Mouse (Mus musculus) embryo, embryonic 11 days (tissue): ENCODE measurements around the gene Aldoc.

Source experiments
- DNase-seq: peaks from one replicate; pipeline ENCODE4 v3.0.0-alpha.2; 2015

Gene Aldoc

DNA sequence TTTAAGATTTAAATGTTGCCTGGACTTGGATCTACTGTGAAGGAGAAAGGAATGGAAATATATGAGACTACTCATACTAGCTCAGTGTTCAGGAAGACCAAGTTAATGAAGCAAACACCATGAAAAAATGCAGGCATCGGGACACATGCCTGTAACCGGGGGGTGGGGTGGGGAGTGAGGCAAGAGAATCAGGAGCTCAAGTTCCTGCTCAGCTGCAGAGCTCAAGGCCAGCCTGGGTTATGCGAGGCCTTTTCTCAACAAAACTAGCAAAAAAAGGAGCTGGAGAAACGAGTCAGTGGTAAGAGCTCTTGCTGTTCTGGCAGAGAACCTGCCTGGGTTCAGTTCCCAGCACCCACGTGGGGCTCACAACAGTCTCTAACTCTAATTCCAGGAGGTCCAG, 11.2 kb downstream of the Aldoc start:
- no peak for DNase-seq

DNA sequence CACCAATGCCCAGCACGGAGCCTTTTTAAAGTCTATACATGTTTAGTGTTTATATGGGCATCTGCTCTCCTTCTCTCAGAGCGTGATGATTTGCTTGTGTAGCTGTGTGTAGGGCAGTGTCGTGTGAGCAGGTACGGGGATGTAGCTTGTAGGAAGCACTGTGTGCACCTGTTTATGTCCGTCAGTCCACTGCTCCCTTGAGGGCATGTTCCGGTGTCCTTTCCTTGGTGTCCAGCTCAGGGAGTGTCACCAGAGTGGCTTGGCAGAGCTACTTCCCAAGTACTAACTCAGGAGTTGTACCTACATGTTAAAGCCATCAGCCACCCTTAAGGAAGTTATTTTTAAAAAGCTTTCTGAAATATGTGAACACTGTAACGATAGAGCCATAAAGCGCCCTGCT, 14.3 kb downstream of the Aldoc start:
- no peak for DNase-seq

DNA sequence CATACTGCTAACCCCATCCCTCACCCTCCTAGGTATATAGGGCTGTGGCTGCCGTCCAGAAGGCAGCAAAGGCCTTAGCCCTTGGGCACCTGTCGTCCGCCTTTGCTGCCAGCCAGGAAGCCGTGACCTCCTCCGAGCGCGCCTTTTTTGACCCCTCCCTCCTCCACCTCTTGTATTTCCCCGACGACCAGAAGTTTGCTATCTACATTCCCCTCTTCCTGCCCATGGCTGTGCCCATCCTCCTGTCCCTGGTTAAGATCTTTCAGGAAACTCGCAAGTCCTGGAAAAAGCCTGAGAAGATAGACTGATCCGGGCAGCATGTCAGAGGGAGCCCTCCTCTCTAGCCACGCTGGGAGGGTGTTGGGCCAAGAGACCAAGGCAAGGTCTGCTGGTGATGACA, 18.9 kb downstream of the Aldoc start:
- DNase-seq: no peak

DNA sequence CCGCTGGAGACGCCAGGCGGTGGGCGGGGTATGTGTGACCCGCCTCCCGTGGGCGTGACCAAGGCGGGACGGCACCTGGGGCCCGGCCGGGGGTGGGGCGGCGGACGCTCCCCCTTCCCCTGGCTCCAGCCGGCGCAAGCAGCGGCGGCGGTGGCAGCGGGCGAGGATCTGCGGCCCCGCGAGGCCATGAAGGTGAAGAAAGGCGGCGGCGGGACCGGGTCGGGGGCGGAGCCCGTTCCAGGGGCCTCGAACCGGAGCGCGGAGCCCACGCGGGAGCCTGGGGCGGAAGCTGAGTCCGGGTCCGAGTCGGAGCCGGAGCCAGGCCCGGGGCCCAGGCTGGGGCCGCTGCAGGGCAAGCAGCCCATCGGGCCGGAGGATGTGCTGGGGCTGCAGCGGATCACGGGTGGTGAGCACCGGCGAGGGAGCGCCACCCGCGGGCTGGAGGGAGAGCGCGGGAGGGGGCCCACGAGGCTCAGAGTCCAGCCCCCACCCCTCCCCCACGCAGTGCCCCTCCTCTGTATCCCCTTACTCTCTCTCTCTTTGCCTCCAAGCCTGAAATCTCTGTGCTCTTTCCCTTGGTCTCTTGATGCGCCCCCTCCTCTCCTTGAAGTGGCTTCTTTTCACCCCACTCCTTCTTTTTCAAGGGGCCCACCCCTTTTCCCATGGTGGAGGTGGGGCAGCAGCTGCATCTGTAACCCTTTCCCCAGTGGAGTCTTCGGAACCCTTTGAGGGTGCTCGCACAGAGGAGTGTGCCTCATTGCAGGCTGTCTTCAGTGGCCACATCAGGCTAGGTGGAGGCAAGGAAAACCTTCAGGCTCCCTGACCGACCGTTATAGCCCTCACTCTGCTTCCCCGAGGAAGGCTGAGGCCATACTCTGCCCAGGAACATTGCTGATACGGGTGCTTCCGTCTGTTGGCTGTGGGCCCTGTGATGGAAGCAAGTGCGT, 20.9 kb downstream of the Aldoc start, which contains the start of gene Unc119:
Gene Unc119 (plus strand): TSS at position 102 of the 947 bp plus-strand sequence.
- DNase-seq: peak; percentile 93

DNA sequence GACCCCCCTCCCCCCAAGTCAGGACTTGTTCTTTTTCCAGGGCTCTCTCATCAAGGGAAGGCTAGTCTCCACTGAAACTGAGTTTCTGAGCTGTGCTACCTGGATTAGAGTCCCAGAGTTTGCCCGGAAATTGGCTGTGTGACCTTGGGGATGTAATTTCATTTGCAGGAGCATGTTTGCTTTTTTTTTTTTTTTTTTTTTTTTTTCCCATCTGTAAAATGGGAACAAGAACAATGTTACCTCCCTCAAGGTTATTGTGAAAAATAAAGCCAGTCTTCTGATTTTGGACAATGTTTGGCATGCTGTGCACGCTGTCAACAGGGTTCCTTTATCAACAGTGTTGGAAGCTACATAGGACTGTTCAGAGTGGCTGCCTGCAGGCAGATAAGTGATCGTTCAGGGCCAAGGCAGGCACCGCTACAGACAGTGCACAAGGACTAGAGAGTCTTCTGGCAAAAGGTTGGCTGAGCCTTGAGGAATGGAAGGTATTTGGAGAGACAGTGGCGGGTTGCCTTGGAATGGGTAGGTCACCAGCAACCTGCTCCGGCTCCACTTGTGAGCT, 21.6 kb downstream of the Aldoc start:
- DNase-seq: no peak

DNA sequence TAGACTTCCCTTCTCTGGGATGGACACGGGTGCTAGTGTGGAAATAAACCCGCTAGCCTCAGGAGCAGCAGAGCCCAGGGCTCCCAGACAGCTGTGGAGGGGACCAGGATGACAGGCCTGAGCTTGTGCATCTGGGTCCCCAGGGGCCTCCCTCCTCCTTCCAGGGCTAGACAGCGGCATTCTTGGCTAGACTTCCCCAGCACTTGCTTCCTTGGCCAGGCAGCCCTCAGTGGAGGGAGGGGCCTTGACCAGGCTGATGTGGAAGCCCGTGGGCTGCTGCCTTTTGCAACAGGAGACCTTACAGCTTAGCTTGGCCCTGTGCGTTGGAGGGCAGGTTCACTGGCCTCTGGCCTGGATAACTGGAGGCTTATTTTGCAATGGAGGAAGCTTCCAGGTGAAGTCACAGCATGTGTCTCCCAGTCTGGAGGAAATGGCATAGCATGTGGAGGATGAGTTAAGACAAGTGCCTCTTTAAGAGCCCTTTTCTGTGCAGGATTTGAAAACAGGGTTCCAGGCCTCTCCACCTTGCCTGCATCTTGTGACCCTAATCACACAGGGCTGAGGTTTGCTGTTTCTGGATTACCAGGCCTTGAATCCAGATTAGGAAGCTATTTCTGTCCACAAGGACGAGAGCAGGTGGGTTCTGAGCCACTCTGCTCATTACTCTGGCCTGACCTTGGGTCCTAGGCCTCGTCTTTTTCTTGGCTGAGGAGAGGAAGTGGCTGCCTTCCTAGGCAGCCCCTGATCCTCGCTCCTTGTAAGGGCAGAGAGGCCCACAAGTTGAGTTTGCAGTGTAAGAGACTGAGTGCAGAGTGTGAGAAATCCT, 22.3 kb downstream of the Aldoc start:
- DNase-seq: no peak

DNA sequence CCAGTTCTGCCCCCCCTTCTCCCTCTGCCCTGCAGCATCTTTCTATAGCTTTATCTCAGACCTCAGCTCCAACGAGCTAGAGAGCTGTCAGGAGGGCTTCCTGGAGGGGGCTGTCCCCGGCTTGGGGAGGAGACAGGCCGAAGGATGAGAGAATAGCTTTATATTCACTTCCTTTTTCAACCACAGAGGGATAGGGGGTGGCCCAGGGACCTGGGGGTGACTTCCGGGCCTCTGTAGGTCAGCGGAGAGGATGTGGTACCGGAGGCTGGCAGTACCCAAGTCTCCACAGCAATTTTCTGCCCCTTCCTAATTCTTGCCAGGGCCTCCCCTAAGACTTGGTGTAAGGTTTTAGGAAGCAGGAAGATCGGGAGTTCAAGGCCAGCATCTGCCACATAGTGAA, 23.0 kb downstream of the Aldoc start:
- no peak for DNase-seq

DNA sequence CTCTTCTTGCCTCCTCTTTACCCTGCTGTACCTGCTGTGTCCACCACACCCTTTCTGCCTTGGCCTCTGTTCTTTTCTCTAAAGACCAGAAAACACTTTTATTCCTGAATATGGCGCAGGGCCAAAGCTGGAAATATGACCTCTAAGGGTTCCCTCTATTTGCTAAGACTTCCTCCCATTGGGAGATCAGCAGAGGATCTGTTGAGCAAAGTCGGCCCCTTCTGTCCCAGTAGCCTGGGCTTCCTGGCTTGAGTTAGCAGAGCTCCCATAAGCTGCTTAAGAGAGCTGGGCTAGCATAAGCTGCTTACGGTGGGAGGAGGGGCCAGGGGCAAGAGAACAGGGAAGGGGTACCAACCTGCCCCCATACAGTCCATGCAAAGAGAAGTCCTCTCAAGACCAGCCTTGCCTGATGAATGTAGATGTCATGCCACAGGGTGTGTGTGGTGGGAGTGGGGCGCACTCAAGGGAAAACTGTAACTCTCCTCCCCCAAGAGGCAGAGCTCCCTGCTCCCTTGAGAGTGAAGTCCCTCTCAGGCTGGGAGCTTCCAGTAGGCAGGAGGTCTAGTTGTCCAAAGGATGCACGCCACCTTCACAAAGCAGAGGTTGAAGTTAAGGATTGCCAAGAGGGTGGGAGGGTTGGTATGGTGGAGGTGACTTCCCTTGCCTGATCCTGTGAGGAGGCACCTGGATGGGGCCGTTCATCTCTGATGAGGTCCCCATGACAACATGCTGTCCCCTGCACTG, 23.7 kb downstream of the Aldoc start:
- no peak for DNase-seq

DNA sequence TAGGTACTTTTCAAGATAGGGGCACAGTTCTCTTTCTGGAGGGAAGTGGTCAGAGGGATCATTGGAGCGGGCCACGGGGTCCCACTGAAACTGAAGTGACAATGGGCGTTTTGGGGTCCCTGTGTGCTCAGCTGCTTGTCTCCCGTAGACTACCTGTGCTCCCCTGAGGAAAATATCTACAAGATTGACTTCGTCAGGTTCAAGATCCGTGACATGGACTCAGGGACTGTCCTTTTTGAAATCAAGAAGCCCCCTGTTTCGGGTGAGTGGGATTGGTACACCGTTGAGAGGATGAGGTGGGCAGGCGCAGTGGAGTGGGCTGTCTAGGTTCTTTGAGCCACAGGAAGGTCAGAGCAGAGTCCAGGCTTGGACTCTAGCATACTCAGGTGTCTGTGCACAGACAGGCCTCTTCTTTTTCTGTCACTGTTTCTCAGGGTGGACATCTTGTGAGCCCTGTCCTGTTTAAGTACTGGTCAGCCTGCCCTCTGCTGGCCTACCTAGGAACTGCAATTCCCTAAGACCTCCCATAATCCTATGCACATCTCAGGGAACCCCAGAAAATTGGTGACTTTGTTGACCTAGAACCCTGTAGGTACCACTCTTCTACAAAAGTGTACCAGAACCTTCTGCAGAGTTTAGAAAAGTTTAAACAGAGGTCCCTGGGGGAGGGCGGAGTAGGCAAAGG, 24.4 kb downstream of the Aldoc start:
- peak; percentile 83 for DNase-seq

DNA sequence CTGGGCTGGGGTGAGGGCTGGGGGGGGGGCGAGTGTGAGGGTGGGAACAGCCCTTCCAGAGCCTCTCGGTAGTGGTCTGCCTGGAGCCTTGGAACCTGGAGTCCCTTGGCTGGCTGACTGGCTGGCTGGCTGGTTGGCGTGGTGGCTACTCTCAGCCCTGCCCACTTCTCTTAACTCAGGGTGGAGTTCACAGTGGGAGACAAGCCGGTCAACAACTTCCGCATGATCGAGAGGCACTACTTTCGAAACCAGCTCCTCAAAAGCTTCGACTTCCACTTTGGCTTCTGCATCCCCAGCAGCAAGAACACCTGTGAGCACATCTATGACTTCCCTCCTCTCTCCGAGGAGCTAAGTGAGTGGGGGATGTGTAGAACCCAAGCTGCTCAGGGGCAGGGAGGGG, 25.1 kb downstream of the Aldoc start:
- DNase-seq: no peak

DNA sequence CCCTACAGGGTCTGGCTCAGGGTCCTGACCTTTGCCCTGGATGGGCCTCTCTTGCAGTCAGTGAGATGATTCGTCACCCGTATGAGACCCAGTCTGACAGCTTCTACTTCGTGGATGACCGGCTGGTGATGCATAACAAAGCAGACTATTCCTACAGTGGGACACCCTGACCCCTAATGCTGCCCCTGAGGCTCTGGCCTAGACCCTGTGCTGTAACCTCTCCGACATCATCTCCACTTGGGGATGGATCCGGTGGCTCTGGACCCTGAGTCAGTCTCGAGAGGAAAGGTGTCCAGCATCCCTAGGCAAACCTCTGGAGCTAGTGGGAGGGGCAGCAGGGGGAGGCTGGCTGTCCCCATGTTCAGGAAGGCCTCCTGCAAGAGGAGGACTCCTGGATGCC, 25.7 kb downstream of the Aldoc start:
- no peak for DNase-seq

DNA sequence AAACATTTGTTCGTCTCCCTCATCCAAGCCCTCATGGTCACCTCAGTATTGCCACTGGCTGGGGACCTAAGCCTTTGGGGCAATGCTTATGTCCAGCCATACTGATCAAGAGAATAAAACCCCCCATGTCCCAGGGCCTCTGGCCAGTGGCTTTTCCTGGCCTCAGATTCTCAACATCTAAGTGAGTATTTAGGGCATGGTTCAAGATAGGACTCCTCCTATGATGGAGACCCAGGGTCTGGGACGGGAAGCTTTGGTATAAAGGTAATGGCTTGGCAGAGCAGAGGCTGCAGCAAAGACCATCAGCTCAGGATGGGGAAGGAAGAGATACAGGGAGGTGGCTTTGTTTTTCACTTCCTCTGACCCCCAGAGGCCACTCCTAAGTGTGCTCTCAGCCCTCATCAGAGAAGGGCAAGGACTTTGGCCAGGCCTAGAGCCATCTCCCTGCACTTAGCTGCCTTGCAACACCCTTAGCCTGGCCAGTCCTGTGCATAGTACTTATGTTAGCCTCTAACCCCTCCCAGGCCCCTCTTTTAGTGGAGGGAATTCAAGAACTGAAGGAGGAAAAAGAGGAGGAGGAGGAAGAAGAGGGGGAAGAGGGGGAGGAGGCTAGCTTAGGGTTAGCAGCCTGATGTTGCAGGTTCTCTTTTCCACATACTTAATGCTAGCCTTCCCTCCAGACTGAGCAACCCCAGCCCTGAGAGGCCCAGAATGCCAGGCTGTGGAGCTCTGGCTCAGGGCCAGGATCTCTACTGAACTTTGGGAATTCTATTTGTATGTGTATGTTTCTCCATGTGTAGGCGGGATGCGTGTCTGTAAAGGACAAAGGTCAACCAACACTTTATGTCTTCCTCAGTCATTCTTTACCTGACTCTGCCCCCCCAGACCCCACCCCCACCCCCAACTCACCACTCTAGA, 26.9 kb downstream of the Aldoc start:
- no peak for DNase-seq

DNA sequence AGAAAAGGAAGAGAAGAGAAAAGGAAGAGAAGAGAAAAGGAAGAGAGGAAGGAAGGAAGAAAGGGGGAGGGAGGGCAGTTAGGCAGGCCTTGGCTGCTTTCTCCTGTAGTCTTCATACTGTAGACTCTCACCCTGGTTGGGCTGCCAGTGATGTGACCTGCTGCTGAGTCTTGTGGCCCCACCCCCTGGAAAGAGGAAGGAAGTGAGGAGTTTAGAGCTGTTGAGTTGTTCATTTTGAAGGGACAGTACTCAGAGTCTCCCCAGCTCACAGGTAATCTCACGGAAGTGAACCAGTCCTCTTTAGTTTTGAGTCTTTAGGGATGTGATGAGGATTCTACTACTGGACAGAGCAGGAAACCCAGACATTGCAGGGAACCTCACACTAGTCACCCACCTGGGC, 30.3 kb downstream of the Aldoc start:
- DNase-seq: no peak

DNA sequence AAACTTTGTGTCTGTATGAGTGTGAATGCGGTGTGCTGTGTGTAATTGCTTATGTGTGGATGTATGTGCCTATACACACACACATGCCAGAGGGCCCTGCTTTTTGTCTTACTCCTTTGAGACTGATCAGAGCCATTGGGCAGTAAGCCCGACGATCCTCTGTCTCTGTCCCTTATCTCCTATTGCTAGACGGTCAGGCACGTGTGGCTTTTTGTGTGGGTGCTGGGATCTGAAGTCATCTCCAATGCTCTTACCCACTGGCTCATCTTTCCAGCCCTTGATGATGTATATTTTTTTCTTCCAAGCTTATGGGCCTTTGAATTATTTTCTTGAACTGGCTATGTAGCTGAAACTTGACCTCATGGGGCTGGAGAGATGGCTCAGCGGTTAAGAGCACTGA, 32.1 kb downstream of the Aldoc start:
- no peak for DNase-seq

DNA sequence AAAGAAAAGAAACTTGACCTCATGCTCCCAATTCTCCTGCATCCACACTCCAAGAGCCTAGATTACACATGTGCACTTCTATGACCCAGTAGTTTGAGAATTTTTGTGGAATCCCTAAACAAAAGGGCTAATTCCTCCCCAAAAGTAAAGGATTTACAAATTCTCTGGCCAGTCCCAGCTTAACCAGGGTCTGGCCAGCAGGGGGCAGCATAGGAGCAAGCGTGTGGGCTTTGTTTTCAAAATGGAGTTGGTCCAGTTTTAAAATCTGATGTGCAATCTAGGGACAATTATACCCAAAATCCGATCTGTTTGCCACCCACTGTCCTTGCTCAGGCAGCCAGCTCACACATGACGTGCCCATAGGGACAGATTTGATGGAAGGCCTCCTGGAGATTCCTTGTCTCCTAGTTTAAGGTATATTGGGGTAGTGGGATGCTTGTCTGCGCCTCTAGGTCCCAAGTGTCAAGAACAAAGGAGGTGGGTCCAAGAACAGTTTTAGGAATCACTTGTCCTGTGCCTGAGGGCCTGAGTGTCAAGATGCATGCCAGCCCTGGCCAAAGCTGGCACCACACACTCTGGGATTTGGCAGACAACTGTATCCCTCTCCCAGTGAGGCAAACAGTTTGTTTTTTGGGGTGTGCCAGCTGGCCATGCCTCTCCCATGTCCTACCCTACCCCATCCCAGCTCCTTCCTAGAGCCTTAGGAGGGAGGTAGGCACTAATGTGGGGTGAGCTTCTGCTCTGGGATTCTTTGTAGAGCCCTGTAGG, 32.9 kb downstream of the Aldoc start:
- peak; percentile 81 for DNase-seq

DNA sequence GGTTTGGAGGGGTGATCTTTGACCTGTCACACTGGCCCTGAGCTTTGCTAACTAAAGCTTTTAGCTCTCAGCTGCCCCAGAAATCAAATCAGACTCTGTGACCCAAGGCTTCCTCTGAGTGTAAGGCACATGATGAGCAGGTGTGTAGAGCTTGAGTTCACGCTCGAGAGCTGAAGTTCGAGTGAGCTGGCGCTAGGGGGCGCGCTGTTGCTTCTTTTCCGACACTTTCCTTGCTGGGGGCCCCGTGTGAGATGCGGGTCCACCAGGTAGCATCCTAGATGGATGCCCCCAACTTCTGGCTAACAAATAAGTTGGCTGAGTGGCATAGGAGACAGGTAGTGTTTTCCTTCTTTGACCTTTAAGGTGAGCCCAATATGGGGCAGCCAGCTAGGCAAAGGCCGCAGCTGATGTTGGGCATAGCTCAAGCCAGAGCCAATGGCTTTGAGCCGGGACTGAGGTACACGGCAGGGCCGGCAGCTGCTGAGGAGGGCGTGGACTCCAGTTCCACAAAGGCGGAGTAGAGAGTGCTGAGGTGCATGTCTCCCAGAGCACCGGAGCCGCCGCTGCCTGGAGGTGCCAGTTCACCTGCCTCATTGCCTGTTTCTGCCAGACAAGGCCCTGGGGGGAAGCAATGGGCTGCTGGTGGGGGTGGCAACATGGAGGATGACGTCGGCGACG, 35.7 kb downstream of the Aldoc start:
- DNase-seq: peak; percentile 51

DNA sequence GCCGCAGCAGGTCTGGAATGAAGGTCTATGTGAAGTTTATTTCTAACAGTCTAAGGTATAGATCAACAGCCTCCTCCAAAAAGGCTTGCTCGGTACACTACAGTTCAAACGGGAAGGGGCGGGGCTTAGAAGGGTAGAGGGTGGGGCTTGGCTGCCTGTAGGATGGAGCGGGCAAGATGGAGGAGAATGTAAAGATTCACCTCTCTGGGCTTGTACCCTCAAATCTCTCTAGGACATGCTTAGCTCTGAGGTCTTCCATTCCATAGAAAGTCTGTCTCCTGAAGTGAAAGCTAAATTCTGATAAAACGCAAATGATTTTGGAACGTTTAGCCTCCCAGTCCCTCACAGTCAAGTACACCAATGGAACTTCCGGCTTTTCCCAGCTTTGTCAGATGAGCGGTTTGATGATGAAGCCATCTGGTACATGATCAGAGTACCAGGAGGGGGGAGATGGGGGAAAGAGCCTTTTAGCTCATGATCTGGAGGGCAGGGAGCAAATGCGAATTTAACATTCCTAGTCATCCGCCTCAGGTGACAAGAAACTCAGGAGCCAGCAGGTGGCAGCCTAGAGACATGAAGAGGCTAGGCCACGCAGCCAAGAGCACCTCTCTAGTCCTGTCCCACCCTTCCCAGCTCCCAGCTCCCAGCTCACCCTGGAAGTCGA, 37.5 kb downstream of the Aldoc start:
- peak; percentile 90 for DNase-seq

DNA sequence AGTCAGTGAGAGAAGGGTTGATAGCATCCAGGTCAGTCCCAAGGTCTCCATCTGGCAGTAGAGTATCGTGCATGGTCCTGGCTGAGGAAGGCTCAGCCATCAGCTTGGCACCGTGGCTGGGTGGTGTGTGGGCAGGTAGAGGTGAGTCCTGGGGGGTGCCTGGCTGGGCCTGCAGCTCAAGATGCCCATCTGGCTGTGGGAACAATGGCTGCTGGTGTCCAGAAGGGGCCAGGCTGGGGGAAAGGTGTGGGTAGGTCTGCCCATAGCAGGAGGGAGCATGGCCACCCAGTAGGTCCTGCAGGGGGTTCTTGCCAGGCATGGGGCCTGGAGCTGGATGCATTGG, 38.0 kb downstream of the Aldoc start:
- no peak for DNase-seq

DNA sequence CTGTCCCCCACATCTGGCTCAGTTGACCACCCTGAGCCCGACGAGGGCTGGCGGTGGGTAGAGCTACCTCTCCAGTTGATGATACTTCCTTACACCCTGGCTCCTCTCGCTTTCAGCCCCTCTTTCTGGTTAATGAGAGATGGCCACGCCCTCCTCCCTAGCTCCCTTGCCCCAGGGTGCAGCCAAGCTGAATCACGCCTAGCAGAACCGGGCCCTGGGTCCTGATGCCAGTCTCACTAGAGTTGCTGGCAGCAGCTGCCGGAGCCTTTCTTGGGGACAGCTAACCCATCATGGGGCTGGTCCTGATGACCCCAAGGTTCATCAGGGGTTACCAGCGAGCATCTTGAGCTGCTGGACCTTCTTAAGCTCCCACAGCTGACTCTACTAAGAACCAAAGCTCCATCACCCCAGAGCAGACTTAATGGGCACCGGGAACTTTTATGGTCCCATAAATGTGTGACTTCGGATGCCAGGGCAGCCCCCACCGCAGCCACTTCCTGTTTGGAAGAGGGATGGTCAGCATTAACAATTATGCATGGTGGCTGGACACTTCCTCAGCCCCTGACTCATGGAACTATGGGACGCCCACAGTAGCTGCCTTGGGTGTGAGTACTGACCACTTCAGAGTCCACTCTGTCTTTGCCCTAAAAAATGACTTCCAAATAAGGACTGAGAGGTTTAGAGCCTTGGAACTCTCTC, 40.7 kb downstream of the Aldoc start:
- no peak for DNase-seq
